Mouse (Mus musculus) layer of hippocampus, postnatal 14 days (tissue): ENCODE results near the gene Rimbp2. TPM values are rescaled to one million over a fixed set of nuclear protein-coding genes. Genes with fewer than 3 reads are reported as not detected.

Experiments used
- DNase-seq, 2 experiments: peaks; one replicate each; pipeline ENCODE4 v3.0.0; 2021 to 2022; ENCODE audit warnings: low spot score in 2 of 2, mixed read lengths in 1 of 2
- total RNA-seq, 2 experiments: library from RNA; stranded (reverse); gene quantifications; 2 replicates each; pipeline ENCODE4 v1.2.3; 2021

Rimbp2 gene
- total RNA-seq, 2 experiments from 2014 or later: 121 to 132 TPM

- no peak for DNase-seq
These were observed 17.9 kb downstream of the Rimbp2 start for GRCm38 (mm10) chr5:128935359-128935899.

- no peak for DNase-seq
These were observed 20.5 kb downstream of the Rimbp2 start for GRCm38 (mm10) chr5:128932776-128933175.

DNA sequence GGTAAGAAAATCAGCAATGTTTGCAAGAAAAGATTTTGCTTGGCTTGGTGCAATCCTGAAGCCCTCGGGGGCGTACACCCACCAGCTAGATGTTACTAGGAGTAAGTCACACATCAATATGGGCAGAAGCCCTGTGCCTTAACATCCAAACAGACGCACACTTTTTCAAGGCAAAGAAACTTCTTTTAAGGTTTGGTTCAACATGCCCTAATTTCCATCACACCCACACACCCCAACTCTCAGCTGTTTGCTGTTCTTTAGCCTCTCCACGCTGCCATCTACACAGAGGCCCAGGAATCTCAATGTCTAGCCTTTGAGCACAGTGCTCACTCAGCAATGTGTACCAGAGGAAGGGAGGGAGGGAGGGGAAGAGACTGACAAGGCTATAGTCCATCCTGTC lies 28.2 kb downstream of the Rimbp2 start:
- DNase-seq: no peak

GRCm38 (mm10) chr5:128920112-128920511 lies 33.2 kb downstream of the Rimbp2 start:
- no peak for DNase-seq

GRCm38 (mm10) chr5:128917116-128917959 lies 35.9 kb downstream of the Rimbp2 start:
- DNase-seq: no peak

GRCm38 (mm10) chr5:128913820-128914219 lies 39.5 kb downstream of the Rimbp2 start:
- no peak for DNase-seq

DNA sequence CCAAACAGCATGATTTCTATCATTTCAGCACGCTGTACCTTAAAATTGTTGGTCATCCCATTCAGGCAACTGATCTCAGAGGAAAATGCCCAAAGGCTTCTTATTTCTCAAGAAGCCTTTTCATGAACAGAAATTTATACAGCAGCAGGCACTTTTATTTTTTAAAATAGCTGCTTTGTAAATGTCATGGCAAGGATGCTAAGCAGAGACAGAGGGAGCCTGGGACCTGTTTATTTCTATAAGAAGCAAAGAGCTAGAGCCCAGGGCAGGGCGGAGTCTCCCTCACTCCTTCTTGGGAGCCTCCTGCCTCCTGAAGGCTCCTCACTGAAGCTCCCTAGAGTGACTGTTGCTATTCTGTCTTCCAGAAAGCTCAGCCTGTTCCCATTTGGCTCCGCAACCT lies 40.9 kb downstream of the Rimbp2 start:
- no peak for DNase-seq

- no peak for DNase-seq
These were observed 41.7 kb downstream of the Rimbp2 start for GRCm38 (mm10) chr5:128911593-128911992.

GRCm38 (mm10) chr5:128904113-128904512 lies 49.2 kb downstream of the Rimbp2 start:
- DNase-seq: no peak

- DNase-seq: no peak
These were observed 50.2 kb downstream of the Rimbp2 start for GRCm38 (mm10) chr5:128903120-128903519.

DNA sequence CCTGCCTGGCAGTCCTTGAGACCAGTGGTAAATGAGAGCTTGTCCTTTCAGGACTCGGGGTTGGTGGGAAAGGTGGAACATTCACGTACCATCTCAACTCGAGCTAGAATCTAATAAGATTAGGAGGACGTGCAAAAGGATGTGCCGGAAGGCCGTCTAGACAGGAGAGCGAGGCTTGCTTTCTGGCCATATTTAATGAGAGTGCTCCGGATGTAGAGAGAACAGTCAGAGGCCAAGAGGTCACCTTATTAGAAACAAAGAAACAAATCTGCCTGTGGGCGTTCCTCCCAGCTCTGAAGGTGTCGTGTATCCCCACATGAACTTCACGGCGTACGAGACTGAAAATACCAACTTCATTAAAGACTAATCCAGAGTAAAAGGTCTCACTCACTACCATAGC lies 53.3 kb downstream of the Rimbp2 start:
- DNase-seq: no peak

GRCm38 (mm10) chr5:128894921-128895320 lies 58.4 kb downstream of the Rimbp2 start:
- no peak for DNase-seq

DNA sequence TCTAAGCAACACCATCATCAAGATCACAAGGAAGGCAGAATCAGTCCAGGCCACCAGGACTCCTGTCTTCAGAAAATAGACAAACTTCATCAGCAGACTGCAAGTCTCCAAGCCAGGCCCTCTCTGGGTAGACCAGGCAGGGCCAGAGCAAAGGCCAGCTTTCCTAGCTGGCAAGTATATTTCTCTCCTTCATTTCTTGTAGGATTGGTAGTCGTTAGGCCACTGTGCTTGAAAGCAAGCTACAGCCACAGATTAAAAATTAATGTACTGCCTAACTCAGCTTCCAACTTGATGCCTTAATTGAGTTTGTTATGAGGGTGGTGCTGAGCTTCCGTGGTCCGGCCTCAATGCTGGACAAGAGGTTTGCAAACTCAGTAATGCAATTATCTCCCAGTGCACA lies 65.7 kb downstream of the Rimbp2 start:
- DNase-seq: no peak

- DNase-seq: no peak
These were observed 69.0 kb downstream of the Rimbp2 start for GRCm38 (mm10) chr5:128884320-128884719.

DNA sequence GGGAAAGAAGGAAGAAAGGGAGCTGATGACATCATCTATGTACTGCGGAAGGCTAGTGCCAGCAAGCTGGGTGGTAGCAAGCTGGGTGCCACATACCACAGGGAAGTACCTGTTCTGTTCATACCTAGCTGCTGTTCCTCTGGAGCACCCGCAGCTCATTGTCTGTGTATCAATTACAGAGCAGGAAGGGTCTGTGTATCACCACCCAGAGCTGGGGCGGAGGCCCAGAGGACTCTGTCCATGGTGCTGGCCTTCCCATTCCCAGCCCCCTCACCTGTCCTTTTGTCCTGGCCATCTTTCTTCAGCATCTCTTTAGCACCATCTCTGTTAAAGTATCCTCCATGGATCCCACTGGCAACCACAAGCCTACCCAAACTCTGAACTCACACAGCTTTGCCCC lies 74.2 kb downstream of the Rimbp2 start:
- no peak for DNase-seq

- DNase-seq: peak; percentile 59 to 76
These were observed 75.8 kb downstream of the Rimbp2 start for GRCm38 (mm10) chr5:128877425-128878035.

DNA sequence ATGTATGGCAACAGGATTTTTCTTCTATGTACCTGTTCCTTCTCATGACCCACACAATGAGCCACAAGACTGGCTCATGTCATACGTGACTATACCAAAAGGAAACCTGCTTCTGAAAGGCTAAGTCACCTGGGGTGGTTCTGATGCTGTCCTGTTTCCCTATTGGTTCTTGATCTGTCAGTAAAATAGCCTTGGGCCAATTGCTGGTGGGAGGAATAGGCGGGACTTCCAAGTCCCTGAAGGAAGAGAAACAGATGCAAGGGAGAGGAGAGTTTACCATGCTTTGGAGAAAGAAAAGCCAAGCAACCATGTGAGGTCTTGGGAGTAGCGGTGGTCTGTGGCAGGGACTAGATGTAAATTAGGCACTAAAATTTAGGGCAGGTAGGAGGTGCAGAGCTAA lies 81.6 kb downstream of the Rimbp2 start:
- DNase-seq: no peak

DNA sequence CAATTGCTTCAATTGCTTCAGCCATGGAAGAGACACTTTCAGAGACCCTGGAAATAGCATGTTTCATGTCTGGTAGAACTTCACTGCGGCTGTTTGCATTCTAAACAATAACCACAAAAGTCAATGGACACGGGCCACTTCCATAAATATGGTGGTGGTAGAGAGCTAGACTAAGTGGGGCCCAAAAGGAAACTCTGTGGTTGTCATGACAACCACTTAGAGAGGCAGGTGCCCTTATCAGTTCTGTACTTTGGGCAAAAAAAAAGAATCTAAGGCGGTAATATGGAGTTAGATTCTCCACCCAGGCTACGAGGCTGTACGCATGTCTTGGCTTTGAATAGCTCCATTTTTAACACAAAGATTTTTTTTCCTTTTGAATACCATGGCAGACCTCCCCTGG lies 86.5 kb downstream of the Rimbp2 start:
- DNase-seq: no peak

DNA sequence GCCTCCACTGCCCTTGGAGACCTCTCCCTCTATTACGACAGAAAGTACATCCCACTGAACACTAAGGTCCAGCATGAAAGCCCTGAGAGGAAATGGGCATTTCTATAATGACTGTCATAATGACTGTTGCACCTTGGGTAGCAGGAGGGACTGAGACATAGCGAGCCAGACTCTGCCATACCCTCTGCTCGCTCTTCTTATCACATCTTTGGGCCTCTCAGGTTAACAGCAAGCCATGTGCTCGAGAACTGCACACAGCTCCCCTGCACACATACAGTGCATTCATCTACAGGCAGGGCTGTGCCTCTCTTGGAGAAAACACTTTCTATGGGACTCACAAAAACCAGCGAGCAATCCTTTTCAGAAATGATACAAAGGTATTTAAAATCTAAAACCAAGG lies 87.0 kb downstream of the Rimbp2 start:
- DNase-seq: no peak

- DNase-seq: no peak
These were observed 89.8 kb downstream of the Rimbp2 start for GRCm38 (mm10) chr5:128863497-128863896.

GRCm38 (mm10) chr5:128860907-128861306 lies 92.4 kb downstream of the Rimbp2 start:
- no peak for DNase-seq

DNA sequence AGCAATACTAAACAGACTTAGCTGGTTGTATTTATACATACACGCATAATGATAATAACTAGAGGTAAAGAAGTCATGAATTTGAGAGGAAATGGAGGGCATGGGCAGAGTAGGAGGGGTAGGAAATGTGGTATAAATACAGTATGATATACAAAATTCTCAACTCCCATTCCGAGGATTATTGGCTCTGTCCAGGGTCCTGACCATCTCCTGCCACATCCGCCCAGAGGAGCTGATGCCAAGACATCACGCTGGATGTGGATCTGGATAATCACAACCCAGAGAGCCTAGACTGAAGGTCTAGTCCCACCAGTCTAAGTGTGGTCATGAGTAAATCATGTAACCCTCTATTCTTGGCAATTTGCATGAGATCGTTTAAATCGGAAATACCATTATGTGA lies 100.5 kb downstream of the Rimbp2 start:
- DNase-seq: no peak

DNA sequence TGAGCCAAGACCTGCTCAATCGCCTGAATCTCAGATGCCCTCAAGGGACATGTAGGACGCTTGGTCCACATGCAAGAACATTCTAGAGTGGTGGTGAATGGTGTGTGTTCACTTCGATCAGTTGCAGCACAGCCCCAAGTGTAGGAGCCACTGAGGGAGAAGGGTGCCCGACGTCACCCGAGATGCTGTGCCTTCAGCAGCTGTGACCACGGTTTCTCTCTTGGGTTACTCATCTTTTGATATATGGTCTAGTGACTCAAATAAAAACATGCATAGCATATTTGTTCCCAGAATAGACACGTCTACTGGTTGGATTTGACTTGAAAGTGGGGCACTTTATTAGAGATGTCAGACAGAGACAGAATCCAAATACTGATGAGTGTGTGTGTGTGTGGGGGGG lies 105.5 kb downstream of the Rimbp2 start:
- DNase-seq: no peak
